Mouse (Mus musculus): ENCODE results near the gene Zfr. TPM values are rescaled to one million over a fixed set of nuclear protein-coding genes. Genes with fewer than 3 reads are reported as not detected.
A peak's percentile ranks its signal among the peaks of the same experiment; 100 is the strongest.

Gene Zfr
- total and polyA plus RNA-seq, 3 experiments = 76.8 to 79.8 (median 77.8) TPM

GRCm38 (mm10) chr15:12082344-12082743 is 35.3 kb upstream of the Zfr start:
- Histone ChIP-seq H3K79me2 (replicated peaks; ENCODE audit: control insufficient read depth, insufficient read depth, low read length) (no peaks in the 10 kb centered on the region), H3K27me3 (ENCODE audit: control insufficient read depth, insufficient read depth, low read length) (no peaks in the 10 kb centered on the region), H3K4me1 (ENCODE audit: control insufficient read depth, insufficient read depth, low read length) (no peaks in the 10 kb centered on the region), H3K9ac (ENCODE audit: low read depth, low read length) (no peak overlapping the region), H3K27ac (no peak overlapping the region), H3K4me3 (no peak overlapping the region), H3K36me3 (ENCODE audit: control insufficient read depth, insufficient read depth, low read length) (no peaks in the 10 kb centered on the region)
- whole genome bisulfite sequencing = 93% methylated on average over 13 of the region's 13 CpGs
- DNase-seq = no peak
- intact Hi-C loops (cut with DNase I) = loop anchor here (5.0 to 10.0 kb wide), 2 partner anchors 35 to 678 kb away; no protein-coding TSS in a partner anchor
- TF ChIP-seq EP300 (IDR thresholded peaks at IDR 0.05; ENCODE audit: insufficient read depth, low read depth, low read length) = no peak
- TF ChIP-seq CTCF (IDR thresholded peaks at IDR 0.05) = no peak
- TF ChIP-seq POLR2A (IDR thresholded peaks at IDR 0.05; ENCODE audit: insufficient read depth, low read depth, low read length) = no peak

- Histone ChIP-seq H3K79me2 (replicated peaks; ENCODE audit: control insufficient read depth, insufficient read depth, low read length) (no peaks in the 10 kb centered on the region), H3K4me3 (no peak overlapping the region), H3K27me3 (ENCODE audit: control insufficient read depth, insufficient read depth, low read length) (no peaks in the 10 kb centered on the region), H3K27ac (no peak overlapping the region), H3K4me1 (ENCODE audit: control insufficient read depth, insufficient read depth, low read length) (no peaks in the 10 kb centered on the region), H3K36me3 (ENCODE audit: control insufficient read depth, insufficient read depth, low read length) (no peaks in the 10 kb centered on the region), H3K9ac (ENCODE audit: low read depth, low read length) (no peak overlapping the region)
- DNase-seq = peak; percentile 42 to 57
- 18% methylated on average over 6 of the region's 6 CpGs for WGBS
- intact Hi-C loops (cut with DNase I) = loop anchor here (2.0 to 10.0 kb wide), 3 partner anchors 37 to 679 kb away; no protein-coding TSS in a partner anchor
- TF ChIP-seq POLR2A (IDR thresholded peaks at IDR 0.05; ENCODE audit: insufficient read depth, low read depth, low read length) (no peak), EP300 (IDR thresholded peaks at IDR 0.05; ENCODE audit: insufficient read depth, low read depth, low read length) (0 out of 2 replicates have a peak, but pooled peaks have one; percentile 51), CTCF (IDR thresholded peaks at IDR 0.05) (no peak)
Observed at GRCm38 (mm10) chr15:12084164-12084563, 33.5 kb upstream of the Zfr start.

GRCm38 (mm10) chr15:12084859-12085258 is 32.8 kb upstream of the Zfr start:
- peak; percentile 38 to 58 for DNase-seq
- WGBS = 56% methylated on average over 4 of the region's 4 CpGs

GRCm38 (mm10) chr15:12087634-12088033 is 30.0 kb upstream of the Zfr start:
- Histone ChIP-seq H3K79me2 (replicated peaks; ENCODE audit: control insufficient read depth, insufficient read depth, low read length) (no peaks in the 10 kb centered on the region), H3K27ac (no peak overlapping the region)
- no peak for DNase-seq

More at GRCm38 (mm10) chr15:12084859-12085258, 32.8 kb upstream of the Zfr start:
- no peak overlapping the region for H3K27ac ChIP-seq
- H3K36me3 ChIP-seq (ENCODE audit: control insufficient read depth, insufficient read depth, low read length) = no peaks in the 10 kb centered on the region
- H3K27me3 ChIP-seq (ENCODE audit: control insufficient read depth, insufficient read depth, low read length) = no peaks in the 10 kb centered on the region
- intact Hi-C loops (cut with DNase I) = loop anchor here (1.0 to 10.0 kb wide), 4 partner anchors 38 to 680 kb away; no protein-coding TSS in a partner anchor
- no peak for TF ChIP-seq EP300 (IDR thresholded peaks at IDR 0.05; ENCODE audit: insufficient read depth, low read depth, low read length)
- TF ChIP-seq CTCF (IDR thresholded peaks at IDR 0.05) = peak; percentile 92
- no peaks in the 10 kb centered on the region for H3K4me1 ChIP-seq (ENCODE audit: control insufficient read depth, insufficient read depth, low read length)
- no peak overlapping the region for H3K4me3 ChIP-seq
- no peak overlapping the region for H3K9ac ChIP-seq (ENCODE audit: low read depth, low read length)
- H3K79me2 ChIP-seq (replicated peaks; ENCODE audit: control insufficient read depth, insufficient read depth, low read length) = no peaks in the 10 kb centered on the region

GRCm38 (mm10) chr15:12088091-12088490 is 29.5 kb upstream of the Zfr start:
- Histone ChIP-seq H3K79me2 (replicated peaks; ENCODE audit: control insufficient read depth, insufficient read depth, low read length) (no peaks in the 10 kb centered on the region), H3K4me3 (no peak overlapping the region), H3K36me3 (ENCODE audit: control insufficient read depth, insufficient read depth, low read length) (no peaks in the 10 kb centered on the region), H3K4me1 (ENCODE audit: control insufficient read depth, insufficient read depth, low read length) (no peaks in the 10 kb centered on the region), H3K27ac (no peak overlapping the region), H3K9ac (ENCODE audit: low read depth, low read length) (no peak overlapping the region), H3K27me3 (ENCODE audit: control insufficient read depth, insufficient read depth, low read length) (no peaks in the 10 kb centered on the region)
- TF ChIP-seq EP300 (IDR thresholded peaks at IDR 0.05; ENCODE audit: insufficient read depth, low read depth, low read length) (no peak), CTCF (IDR thresholded peaks at IDR 0.05) (no peak)
- no peak for DNase-seq
- intact Hi-C loops (cut with DNase I) = loop anchor here (10.0 kb wide), 1 partner anchor 683 kb away; no protein-coding TSS in a partner anchor
- WGBS = 70% methylated on average over 10 of the region's 10 CpGs

More at GRCm38 (mm10) chr15:12087634-12088033, 30.0 kb upstream of the Zfr start:
- Histone ChIP-seq H3K4me3 (no peak overlapping the region), H3K36me3 (ENCODE audit: control insufficient read depth, insufficient read depth, low read length) (no peaks in the 10 kb centered on the region), H3K9ac (ENCODE audit: low read depth, low read length) (no peak overlapping the region), H3K27me3 (ENCODE audit: control insufficient read depth, insufficient read depth, low read length) (no peaks in the 10 kb centered on the region), H3K4me1 (ENCODE audit: control insufficient read depth, insufficient read depth, low read length) (no peaks in the 10 kb centered on the region)
- 49% methylated on average over 5 of the region's 5 CpGs for WGBS
- TF ChIP-seq EP300 (IDR thresholded peaks at IDR 0.05; ENCODE audit: insufficient read depth, low read depth, low read length) (no peak), POLR2A (IDR thresholded peaks at IDR 0.05; ENCODE audit: insufficient read depth, low read depth, low read length) (no peak), CTCF (IDR thresholded peaks at IDR 0.05) (no peak)
- intact Hi-C loops (cut with DNase I) = loop anchor here (10.0 kb wide), 1 partner anchor 683 kb away; no protein-coding TSS in a partner anchor

- Histone ChIP-seq H3K27ac (no peak overlapping the region), H3K79me2 (replicated peaks; ENCODE audit: control insufficient read depth, insufficient read depth, low read length) (no peaks in the 10 kb centered on the region), H3K36me3 (ENCODE audit: control insufficient read depth, insufficient read depth, low read length) (no peaks in the 10 kb centered on the region), H3K9ac (ENCODE audit: low read depth, low read length) (no peak overlapping the region), H3K4me3 (no peak overlapping the region), H3K27me3 (ENCODE audit: control insufficient read depth, insufficient read depth, low read length) (no peaks in the 10 kb centered on the region), H3K4me1 (ENCODE audit: control insufficient read depth, insufficient read depth, low read length) (no peaks in the 10 kb centered on the region)
- TF ChIP-seq POLR2A (IDR thresholded peaks at IDR 0.05; ENCODE audit: insufficient read depth, low read depth, low read length) (no peak), EP300 (IDR thresholded peaks at IDR 0.05; ENCODE audit: insufficient read depth, low read depth, low read length) (no peak), CTCF (IDR thresholded peaks at IDR 0.05) (no peak)
- intact Hi-C loops (cut with DNase I) = no loop called here
- no peak for DNase-seq
- WGBS = 72% methylated on average over 7 of the region's 7 CpGs
Observed at GRCm38 (mm10) chr15:12090087-12090486, 27.5 kb upstream of the Zfr start.
